ENCODE assay signal across 9 mouse cellular contexts in the genomic region with DNA sequence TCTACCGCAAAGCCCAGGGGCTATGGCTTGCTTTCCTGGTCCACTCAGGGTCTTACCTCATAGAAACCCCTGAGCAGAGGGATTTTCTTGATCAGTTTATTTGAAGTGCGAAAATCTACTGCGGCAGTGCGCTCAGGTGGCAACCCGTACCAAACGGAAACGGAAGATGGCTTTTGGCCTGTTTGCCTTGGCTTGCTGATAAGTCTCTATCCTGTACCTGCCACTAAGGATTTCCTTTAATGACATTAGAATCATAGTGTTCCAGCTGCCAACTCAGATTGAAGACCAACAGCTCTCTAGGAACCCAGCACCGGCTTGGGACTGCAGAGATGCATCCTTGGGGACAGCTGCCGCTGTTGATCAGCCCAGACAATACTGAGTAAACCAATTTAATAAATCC. TPM values are rescaled to one million over a fixed set of nuclear protein-coding genes. Genes with fewer than 3 reads are reported as not detected.
A peak's percentile ranks its signal among the peaks of the same experiment; 100 is the strongest.
DNase-seq lines count a peak whose midpoint lies in the region; ATAC-seq and TF ChIP-seq lines count a peak whose summit lies in the region.
"Had no signal": no experiment of that assay in that cellular context is flagged by ENCODE, and none has a peak within 500 bp of the region (broad histone marks: within the 10 kb centered on the region; RNA-seq: fewer than 3 reads in every experiment).

No protein-coding gene starts in this region.

- peak overlapping the region; percentile 25; the same call in 1 of the 2 replicates for H3K4me2 ChIP-seq in neural tube, embryonic 11.5 days (ENCODE audit: low read depth)
- peak overlapping the region; percentile 80; the same call in 1 of the 2 replicates for H3K4me2 ChIP-seq in limb, embryonic 15.5 days
- peak overlapping the region; percentile 75 for H3K4me2 ChIP-seq in stomach, postnatal 0 days (replicated peaks; ENCODE audit: low read depth)

- no peaks in the 10 kb centered on the region for H3K27me3 ChIP-seq in erythroblast, embryonic 14.5 days (ENCODE audit: control insufficient read depth)
- no peaks in the 10 kb centered on the region for H3K27me3 ChIP-seq in neural tube, embryonic 11.5 days (ENCODE audit: control insufficient read depth, insufficient read depth, low read length)
- no peaks in the 10 kb centered on the region for H3K27me3 ChIP-seq in limb, embryonic 15.5 days
- no peaks in the 10 kb centered on the region for H3K27me3 ChIP-seq in stomach, postnatal 0 days (ENCODE audit: control insufficient read depth, insufficient read depth, low read length)

- ATAC-seq in erythroblast, adult 5-6 weeks (replicated peaks; ENCODE audit: low FRiP score, poor library complexity, severe bottlenecking), result no peak
- ATAC-seq in neural tube, embryonic 11.5 days (ENCODE audit: insufficient read depth, low FRiP score, low TSS enrichment), result no peak
- no peak for ATAC-seq in limb, embryonic 15.5 days (ENCODE audit: insufficient number of reproducible peaks, low FRiP score, low TSS enrichment, low read depth)
- ATAC-seq in stomach, postnatal 0 days (ENCODE audit: low FRiP score, low TSS enrichment), result no peak

- H3K36me3 ChIP-seq in erythroblast, embryonic 14.5 days (ENCODE audit: control insufficient read depth), result peaks cover 39% of the 10 kb centered on the region
- H3K36me3 ChIP-seq in neural tube, embryonic 11.5 days (ENCODE audit: control insufficient read depth, insufficient read depth, low read length), result no peaks in the 10 kb centered on the region; the same call in 1 of the 2 replicates
- H3K36me3 ChIP-seq in limb, embryonic 15.5 days, result peaks cover 12% of the 10 kb centered on the region
- peaks cover 8% of the 10 kb centered on the region; the same call in 1 of the 2 replicates for H3K36me3 ChIP-seq in stomach, postnatal 0 days (ENCODE audit: control insufficient read depth, insufficient read depth, low read length)

- 83% methylated on average over 9 of the region's 9 CpGs for WGBS in neural tube, embryonic 11.5 days
- 74% methylated on average over 9 of the region's 9 CpGs for WGBS in limb, embryonic 15.5 days
- 68% methylated on average over 9 of the region's 9 CpGs for WGBS in stomach, postnatal 0 days

- no peak overlapping the region for H3K9ac ChIP-seq in neural tube, embryonic 11.5 days (ENCODE audit: low read length)
- H3K9ac ChIP-seq in limb, embryonic 15.5 days, result no peak overlapping the region
- no peak overlapping the region; the same call in 1 of the 2 replicates for H3K9ac ChIP-seq in stomach, postnatal 0 days (ENCODE audit: low read length)

- no peak overlapping the region for H3K27ac ChIP-seq in neural tube, embryonic 11.5 days (ENCODE audit: low read depth, low read length)
- no peak overlapping the region for H3K27ac ChIP-seq in limb, embryonic 15.5 days
- H3K27ac ChIP-seq in stomach, postnatal 0 days (replicated peaks), result no peak overlapping the region

- TF ChIP-seq CTCF in stomach, postnatal 0 days (IDR thresholded peaks at IDR 0.05; ENCODE audit: low read depth), result no peak

- no peak for DNase-seq in neural tube, embryonic 11.5 days (ENCODE audit: low spot score)
- no peak for DNase-seq in neural tube, embryonic 10.5 days (ENCODE audit: extremely low spot score, low spot score)
- DNase-seq in stomach, postnatal 0 days (ENCODE audit: low spot score), result no peak
- DNase-seq in spleen, adult 18-20 months, result no peak
- DNase-seq in frontal cortex, postnatal 14 days (ENCODE audit: low spot score in 2 of 2), result no peak
- DNase-seq: heart, adult 18-20 months had no signal

- peaks cover 61% of the 10 kb centered on the region for H3K4me1 ChIP-seq in erythroblast, embryonic 14.5 days (ENCODE audit: control insufficient read depth)
- peaks cover 10% of the 10 kb centered on the region; the same call in 1 of the 2 replicates for H3K4me1 ChIP-seq in neural tube, embryonic 11.5 days (ENCODE audit: control insufficient read depth, insufficient read depth, low read length)
- H3K4me1 ChIP-seq in limb, embryonic 15.5 days, result peaks cover 16% of the 10 kb centered on the region
- H3K4me1 ChIP-seq in stomach, postnatal 0 days (replicated peaks; ENCODE audit: control insufficient read depth, insufficient read depth), result no peaks in the 10 kb centered on the region

- no peak for TF ChIP-seq EP300 in stomach, postnatal 0 days (optimal IDR thresholded peaks at IDR 0.05)

- H3K9me3 ChIP-seq in erythroblast, embryonic 14.5 days (ENCODE audit: control insufficient read depth, low read length), result no peaks in the 10 kb centered on the region; the same call in 1 of the 2 replicates
- H3K9me3 ChIP-seq in neural tube, embryonic 11.5 days (ENCODE audit: control insufficient read depth, low read length), result no peaks in the 10 kb centered on the region
- H3K9me3 ChIP-seq in limb, embryonic 15.5 days, result no peaks in the 10 kb centered on the region
- no peaks in the 10 kb centered on the region for H3K9me3 ChIP-seq in stomach, postnatal 0 days (ENCODE audit: control insufficient read depth, low read length)

- H3K4me3 ChIP-seq in erythroblast, embryonic 14.5 days (replicated peaks), result peak overlapping the region; percentile 86
- H3K4me3 ChIP-seq in neural tube, embryonic 11.5 days (ENCODE audit: low read depth, low read length), result no peak overlapping the region
- H3K4me3 ChIP-seq in limb, embryonic 15.5 days, result no peak overlapping the region; the same call in 1 of the 2 replicates
- peak overlapping the region; percentile 60; the same call in 1 of the 2 replicates for H3K4me3 ChIP-seq in stomach, postnatal 0 days (ENCODE audit: low read depth, low read length)

RNA-seq across cellular contexts. Expression of a gene that starts 1.1 kb away (rescaled TPM):
- 0.06 and 0.17 TPM in 2 replicates for polyA plus RNA-seq in erythroblast, embryonic 14.5 days (2012)
- 0.77 TPM in 1 of 2 replicates, not detected in the other for total RNA-seq in erythroblast, adult 5-6 weeks (2015; ENCODE audit: low replicate concordance)
- total RNA-seq in erythroblast, adult 5-6 weeks (2017; ENCODE audit: low replicate concordance), result 0.94 and 2.0 TPM in 2 replicates
- 4.5 and 4.9 TPM in 2 replicates for polyA plus RNA-seq in neural tube, embryonic 11.5 days (2014; fragmentation: Nextera tagmentation; extraction: Ambion mirVana)
- polyA plus RNA-seq in limb, embryonic 15.5 days (2015; fragmentation: Nextera tagmentation; extraction: Ambion mirVana), result 3.2 and 3.8 TPM in 2 replicates
- polyA plus RNA-seq in stomach, postnatal 0 days (2015; fragmentation: Nextera tagmentation; extraction: Ambion mirVana), result 2.9 and 3.2 TPM in 2 replicates

RNA-seq across cellular contexts. Expression of a gene that starts 1.2 kb away (rescaled TPM):
- polyA plus RNA-seq in erythroblast, embryonic 14.5 days (2012), result 9.1 and 10.7 TPM in 2 replicates
- 21.3 and 41.8 TPM in 2 replicates for total RNA-seq in erythroblast, adult 5-6 weeks (2015; ENCODE audit: low replicate concordance)
- 29.8 and 37.1 TPM in 2 replicates for total RNA-seq in erythroblast, adult 5-6 weeks (2017; ENCODE audit: low replicate concordance)
- polyA plus RNA-seq in neural tube, embryonic 11.5 days (2014; fragmentation: Nextera tagmentation; extraction: Ambion mirVana), result 53.2 and 65.5 TPM in 2 replicates
- 62.5 and 69.4 TPM in 2 replicates for polyA plus RNA-seq in limb, embryonic 15.5 days (2015; fragmentation: Nextera tagmentation; extraction: Ambion mirVana)
- polyA plus RNA-seq in stomach, postnatal 0 days (2015; fragmentation: Nextera tagmentation; extraction: Ambion mirVana), result 187 and 189 TPM in 2 replicates

RNA-seq across cellular contexts. Expression of a gene that starts 12.4 kb away (rescaled TPM):
- polyA plus RNA-seq in erythroblast, embryonic 14.5 days (2012), result 0.06 and 0.42 TPM in 2 replicates
- not detected in 2 replicates for total RNA-seq in erythroblast, adult 5-6 weeks (2015; ENCODE audit: low replicate concordance)
- 1.5 TPM in 1 of 2 replicates, not detected in the other for total RNA-seq in erythroblast, adult 5-6 weeks (2017; ENCODE audit: low replicate concordance)
- polyA plus RNA-seq in neural tube, embryonic 11.5 days (2014; fragmentation: Nextera tagmentation; extraction: Ambion mirVana), result 1.3 and 2.1 TPM in 2 replicates
- polyA plus RNA-seq in limb, embryonic 15.5 days (2015; fragmentation: Nextera tagmentation; extraction: Ambion mirVana), result 0.73 and 1.1 TPM in 2 replicates
- 1.2 TPM in 2 replicates for polyA plus RNA-seq in stomach, postnatal 0 days (2015; fragmentation: Nextera tagmentation; extraction: Ambion mirVana)

RNA-seq across cellular contexts. Expression of a gene that starts 27.2 kb away (rescaled TPM):
- 2.9 and 4.1 TPM in 2 replicates for polyA plus RNA-seq in erythroblast, embryonic 14.5 days (2012)
- total RNA-seq in erythroblast, adult 5-6 weeks (2015; ENCODE audit: low replicate concordance), result 5.2 and 7.7 TPM in 2 replicates
- total RNA-seq in erythroblast, adult 5-6 weeks (2017; ENCODE audit: low replicate concordance), result 5.6 and 9.9 TPM in 2 replicates
- 42.9 and 43.3 TPM in 2 replicates for polyA plus RNA-seq in neural tube, embryonic 11.5 days (2014; fragmentation: Nextera tagmentation; extraction: Ambion mirVana)
- 48.7 and 49.2 TPM in 2 replicates for polyA plus RNA-seq in limb, embryonic 15.5 days (2015; fragmentation: Nextera tagmentation; extraction: Ambion mirVana)
- polyA plus RNA-seq in stomach, postnatal 0 days (2015; fragmentation: Nextera tagmentation; extraction: Ambion mirVana), result 33.6 and 34.5 TPM in 2 replicates

RNA-seq across cellular contexts. Expression of a gene that starts 35.6 kb away (rescaled TPM):
- polyA plus RNA-seq in erythroblast, embryonic 14.5 days (2012), result 0.13 and 0.14 TPM in 2 replicates
- 3.8 and 12.7 TPM in 2 replicates for total RNA-seq in erythroblast, adult 5-6 weeks (2015; ENCODE audit: low replicate concordance)
- 4.9 and 7.5 TPM in 2 replicates for total RNA-seq in erythroblast, adult 5-6 weeks (2017; ENCODE audit: low replicate concordance)
- polyA plus RNA-seq in neural tube, embryonic 11.5 days (2014; fragmentation: Nextera tagmentation; extraction: Ambion mirVana), result 15.1 and 15.8 TPM in 2 replicates
- 11.8 and 12.3 TPM in 2 replicates for polyA plus RNA-seq in limb, embryonic 15.5 days (2015; fragmentation: Nextera tagmentation; extraction: Ambion mirVana)
- 4.9 and 7.5 TPM in 2 replicates for polyA plus RNA-seq in stomach, postnatal 0 days (2015; fragmentation: Nextera tagmentation; extraction: Ambion mirVana)

Comparison
In these comparisons a context has a peak if more than half of its experiments do, and no peak if none do; other contexts are left out.
1. H3K4me3 ChIP-seq: peak in erythroblast, embryonic 14.5 days (single experiment) and stomach, postnatal 0 days (single experiment); none in neural tube, embryonic 11.5 days (single experiment) and limb, embryonic 15.5 days (single experiment).
2. H3K4me2 ChIP-seq: peak in every context shown above with its lines; median percentile 80 in limb, embryonic 15.5 days; 75 in stomach, postnatal 0 days; 25 in neural tube, embryonic 11.5 days.